Mouse (Mus musculus): Measurements from ENCODE around the gene Enpp1.

Gene Enpp1

DNA sequence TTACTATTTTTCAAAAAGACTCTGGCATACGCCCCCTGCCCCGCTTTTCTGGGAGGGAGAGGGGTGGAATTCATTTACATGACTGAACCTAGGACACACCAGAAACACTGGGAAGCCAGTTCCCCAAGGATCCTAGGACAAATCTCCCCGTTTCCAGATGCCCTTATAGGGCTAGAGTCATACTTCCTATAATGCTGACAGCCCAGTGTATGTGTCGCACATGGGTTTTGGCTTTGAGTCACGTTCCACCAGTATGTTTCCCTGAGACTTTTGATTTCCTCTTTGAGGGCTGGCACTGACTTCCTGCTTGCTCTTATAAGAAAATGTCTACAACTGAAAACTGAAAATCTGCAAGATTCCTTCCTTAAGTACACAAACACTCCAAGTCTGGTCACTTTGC is 120.2 kb downstream of the Enpp1 start:
- CTCF ChIA-PET, result no interaction called here
- POLR2A ChIA-PET, result interaction anchor here in 1 of 4 experiments (8.8 kb wide), 1 partner anchor 19 kb away, joined by 198 read pairs; no protein-coding TSS in a partner anchor

DNA sequence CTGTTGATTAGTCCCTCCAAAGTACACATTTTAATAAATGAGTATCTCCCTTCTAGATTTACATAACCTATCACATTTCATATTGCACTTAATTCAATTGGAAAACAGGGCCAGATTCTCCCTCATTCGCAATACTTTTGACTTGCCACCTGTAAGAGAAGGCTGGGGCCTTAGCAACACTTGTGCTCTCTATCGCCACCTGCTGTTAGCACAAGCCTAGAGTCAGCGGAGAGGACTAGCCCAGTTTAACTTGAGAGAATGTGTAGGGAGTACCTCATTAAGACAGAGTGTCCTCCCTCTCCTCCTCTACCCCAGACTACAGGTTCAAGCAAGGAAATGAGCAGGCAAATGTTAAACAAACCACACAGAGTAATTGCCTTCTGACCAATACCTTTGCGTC is 120.8 kb downstream of the Enpp1 start:
- POLR2A ChIA-PET, result interaction anchor here in 3 of 4 experiments (0.7 to 3.4 kb wide), 24 partner anchors 7 to 805 kb away, joined by 3 to 30 read pairs (median 4); no protein-coding TSS in a partner anchor
- CTCF ChIA-PET, result interaction anchor here in 3 of 4 experiments (1.0 to 1.3 kb wide), 3 partner anchors 34 to 180 kb away, joined by 3 to 7 read pairs (median 5); no protein-coding TSS in a partner anchor

DNA sequence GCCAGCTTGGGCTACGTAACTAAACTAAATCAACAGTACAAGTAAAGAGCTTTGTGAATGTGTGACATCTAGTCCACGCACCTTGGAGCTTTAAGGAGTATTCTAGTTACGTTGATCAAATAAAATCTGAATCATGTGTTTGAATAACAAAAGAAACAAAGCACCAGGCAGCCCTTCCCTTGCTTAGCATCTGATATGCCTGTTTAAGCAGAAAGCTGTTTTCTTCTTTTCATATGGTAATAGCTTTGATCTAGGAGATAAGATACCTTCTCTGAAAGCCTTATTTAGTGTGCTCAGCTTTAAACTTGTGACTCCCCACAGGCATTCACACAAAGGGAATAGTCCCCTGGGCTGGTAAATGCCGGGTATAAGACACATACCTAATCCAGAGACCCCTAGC is 121.4 kb downstream of the Enpp1 start:
- ChIA-PET POLR2A (interaction anchor here (0.5 to 3.4 kb wide), 45 partner anchors 8 to 807 kb away, joined by 3 to 30 read pairs (median 4); no protein-coding TSS in a partner anchor), CTCF (interaction anchor here in 3 of 4 experiments (0.6 to 1.3 kb wide), 7 partner anchors 18 to 180 kb away, joined by 3 to 7 read pairs (median 3); no protein-coding TSS in a partner anchor)

- ChIA-PET POLR2A (interaction anchor here in 2 of 4 experiments (1.7 to 3.4 kb wide), 9 partner anchors 9 to 45 kb away, joined by 7 to 30 read pairs (median 12); no protein-coding TSS in a partner anchor), CTCF (no interaction called here)
These were observed 122.7 kb downstream of the Enpp1 start for GRCm38 (mm10) chr10:24589238-24589637.

DNA sequence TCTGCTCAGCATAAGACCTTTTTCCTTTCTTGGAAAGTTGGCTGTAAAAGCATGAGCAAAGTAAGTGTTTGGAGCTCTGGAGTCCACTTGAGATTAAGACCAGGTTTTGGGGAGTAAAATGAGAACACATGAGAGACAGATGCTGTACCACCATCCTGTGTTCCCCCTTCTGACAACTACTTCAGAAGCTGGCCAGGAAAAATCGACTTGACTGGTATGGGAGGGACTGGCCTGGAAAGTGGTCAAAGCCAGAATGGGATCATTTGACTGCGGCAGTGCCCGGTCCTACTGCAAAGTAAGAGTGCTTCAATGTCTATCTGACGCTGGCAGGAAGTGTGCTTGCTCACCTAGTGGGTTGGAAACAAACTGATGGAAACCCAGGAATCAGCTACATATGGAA is 123.1 kb downstream of the Enpp1 start:
- ChIA-PET POLR2A (interaction anchor here in 2 of 4 experiments (1.8 to 3.4 kb wide), 7 partner anchors 9 to 44 kb away, joined by 7 to 30 read pairs (median 18); no protein-coding TSS in a partner anchor), CTCF (interaction anchor here in 1 of 4 experiments (0.5 kb wide), 1 partner anchor 276 kb away, joined by 3 read pairs; no protein-coding TSS in a partner anchor)

All from embryonic stem cell, embryonic (primary cell).